Mouse (Mus musculus): ENCODE measurements at regions not wholly inside any gene's neighbourhood (a gene's known extent, or its start where the extent isn't known, plus 50 kb on each side); places are given as distances from the start of the nearest gene placed in this dataset.
"Not testable (repeated sequence)": the region's sequence is repeated elsewhere in the genome, so short reads cannot be mapped to it uniquely, and the experiment has no call there.

DNA sequence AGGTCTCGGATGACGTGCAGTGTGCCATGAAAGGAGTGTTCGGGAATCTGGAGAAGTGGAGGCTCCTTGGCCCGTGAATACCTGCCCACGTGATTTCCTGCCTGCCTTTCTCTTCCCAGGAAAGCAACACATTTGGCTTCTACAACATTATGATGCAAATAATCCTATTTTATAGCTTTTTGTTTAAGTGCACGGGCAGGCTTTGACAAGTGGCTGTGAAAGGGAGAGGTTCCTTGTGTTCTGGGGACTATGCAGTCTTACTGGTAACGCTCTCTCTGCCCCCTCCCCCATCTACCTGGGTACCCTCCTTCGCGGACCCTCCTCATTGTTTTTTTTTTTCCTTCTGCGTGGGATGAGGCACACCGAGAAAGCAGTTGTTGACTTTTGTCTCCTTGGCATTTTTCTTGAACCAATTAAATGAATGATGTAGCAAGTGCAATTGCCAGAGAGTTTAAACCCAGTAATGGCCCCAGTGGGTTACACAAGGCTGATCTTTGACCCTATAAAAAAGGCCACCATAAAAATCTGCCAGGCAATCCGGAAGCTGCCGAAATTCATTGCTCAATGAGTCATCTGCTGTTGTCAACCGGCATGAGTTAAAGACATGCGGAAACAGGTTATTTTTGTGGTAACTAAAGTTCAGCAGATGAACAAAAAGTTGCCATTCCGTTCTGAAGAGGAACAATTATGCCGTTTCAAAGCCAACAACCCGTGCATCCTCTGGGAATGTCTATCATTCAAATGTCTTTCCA, 90.7 kb downstream of the Dusp6 start:
- Histone ChIP-seq H3K9me3 (replicated peaks) (no peaks in the 10 kb centered on the region), H3K4me3 (peak overlapping the region; percentile 24), H3K27ac (peak overlapping the region; percentile 66), H3K4me1 (peaks cover 63% of the 10 kb centered on the region), H3K27me3 (ENCODE audit: low read depth, poor library complexity, severe bottlenecking) (no peaks in the 10 kb centered on the region), H3K36me3 (no peaks in the 10 kb centered on the region)
- peak; percentile 65 for DNase-seq (ENCODE audit: low spot score)
- WGBS = 14% methylated on average over 18 of the region's 18 CpGs

DNA sequence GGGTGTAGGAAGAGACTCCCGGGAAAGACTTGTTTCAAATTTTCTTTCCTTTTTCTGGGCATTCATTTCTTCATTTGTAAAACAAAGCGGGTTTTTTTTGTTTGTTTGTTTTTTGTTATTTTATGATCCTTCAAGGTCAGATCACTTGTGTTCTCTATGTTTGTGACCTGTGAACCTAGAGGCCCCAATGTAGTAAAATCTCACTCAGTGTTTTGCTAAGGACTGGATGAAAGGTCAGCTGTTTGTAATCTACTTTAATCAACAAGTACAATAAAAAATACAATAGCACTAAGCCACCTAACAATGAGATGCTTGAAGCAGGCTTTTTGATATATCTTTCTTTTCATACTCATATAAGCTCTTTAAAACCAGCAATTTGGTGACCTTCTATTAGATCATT, 91.3 kb downstream of the Dusp6 start:
- Histone ChIP-seq H3K9me3 (replicated peaks) (no peaks in the 10 kb centered on the region), H3K4me1 (peaks cover 65% of the 10 kb centered on the region), H3K36me3 (no peaks in the 10 kb centered on the region), H3K27ac (0 out of 2 replicates have a peak overlapping the region, but pooled peaks have one; percentile 66), H3K4me3 (0 out of 2 replicates have a peak overlapping the region, but pooled peaks have one; percentile 24), H3K27me3 (ENCODE audit: low read depth, poor library complexity, severe bottlenecking) (no peaks in the 10 kb centered on the region)
- DNase-seq (ENCODE audit: low spot score) = no peak
- WGBS = 55% methylated on average over 2 of the region's 2 CpGs

GRCm38 (mm10) chr10:99355303-99355702, 92.3 kb downstream of the Dusp6 start:
- WGBS = 92% methylated on average over 4 of the region's 4 CpGs
- no peaks in the 10 kb centered on the region for H3K27me3 ChIP-seq (ENCODE audit: low read depth, poor library complexity, severe bottlenecking)
- H3K4me3 ChIP-seq = no peak overlapping the region
- H3K9me3 ChIP-seq (replicated peaks) = no peaks in the 10 kb centered on the region
- H3K27ac ChIP-seq = no peak overlapping the region
- no peak for DNase-seq (ENCODE audit: low spot score)
- H3K4me1 ChIP-seq = peaks cover 74% of the 10 kb centered on the region
- H3K36me3 ChIP-seq = no peaks in the 10 kb centered on the region

DNA sequence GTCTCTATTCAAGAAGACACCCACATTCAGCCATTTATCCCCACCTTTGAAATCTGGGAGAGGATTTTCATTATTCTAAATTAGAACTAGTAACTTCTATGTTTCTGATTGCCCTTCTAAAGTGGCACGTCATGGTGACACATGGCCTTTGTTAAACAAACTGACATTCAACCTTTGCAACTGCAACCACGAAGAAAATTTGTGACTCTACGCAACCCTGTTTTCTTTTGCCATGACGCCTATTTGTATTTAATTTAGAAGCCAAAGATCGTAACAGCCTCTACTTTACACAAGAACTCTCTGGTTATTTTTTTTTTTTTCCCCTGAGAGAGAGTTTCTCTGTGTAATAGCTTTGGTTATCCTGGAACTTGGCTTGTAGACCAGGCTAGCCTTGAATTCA, 93.2 kb downstream of the Dusp6 start:
- no peak overlapping the region for H3K27ac ChIP-seq
- H3K27me3 ChIP-seq (ENCODE audit: low read depth, poor library complexity, severe bottlenecking) = no peaks in the 10 kb centered on the region
- no peak overlapping the region for H3K4me3 ChIP-seq
- H3K36me3 ChIP-seq = no peaks in the 10 kb centered on the region
- 77% methylated on average over 5 of the region's 5 CpGs for WGBS
- peaks cover 78% of the 10 kb centered on the region for H3K4me1 ChIP-seq
- DNase-seq (ENCODE audit: low spot score) = no peak
- no peaks in the 10 kb centered on the region for H3K9me3 ChIP-seq (replicated peaks)

DNA sequence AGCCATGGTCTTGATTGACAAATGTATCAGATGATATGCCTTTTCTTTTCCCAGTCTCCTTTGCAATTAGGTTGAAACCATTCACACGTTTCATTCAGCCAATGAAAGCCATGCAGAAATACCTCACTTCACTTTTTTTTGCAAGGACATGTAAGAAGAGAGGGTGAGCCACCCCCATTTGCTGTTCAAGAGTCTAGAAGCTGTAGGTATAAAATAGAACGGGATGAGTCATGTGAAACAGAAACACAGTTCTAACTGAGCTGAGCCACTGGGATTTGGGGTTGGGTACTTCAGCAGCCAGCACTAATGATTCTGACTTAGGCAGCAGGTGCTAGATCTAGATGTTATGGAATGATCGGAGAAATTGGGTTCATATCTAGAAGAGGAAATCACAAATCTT, 93.9 kb downstream of the Dusp6 start:
- no peak for DNase-seq (ENCODE audit: low spot score)
- H3K4me1 ChIP-seq = peaks cover 79% of the 10 kb centered on the region
- H3K9me3 ChIP-seq (replicated peaks) = no peaks in the 10 kb centered on the region
- 0 out of 2 replicates have a peak overlapping the region, but pooled peaks have one; percentile 4 for H3K27ac ChIP-seq
- 77% methylated on average over 3 of the region's 3 CpGs for WGBS
- H3K27me3 ChIP-seq (ENCODE audit: low read depth, poor library complexity, severe bottlenecking) = no peaks in the 10 kb centered on the region
- H3K4me3 ChIP-seq = no peak overlapping the region
- no peaks in the 10 kb centered on the region for H3K36me3 ChIP-seq

DNA sequence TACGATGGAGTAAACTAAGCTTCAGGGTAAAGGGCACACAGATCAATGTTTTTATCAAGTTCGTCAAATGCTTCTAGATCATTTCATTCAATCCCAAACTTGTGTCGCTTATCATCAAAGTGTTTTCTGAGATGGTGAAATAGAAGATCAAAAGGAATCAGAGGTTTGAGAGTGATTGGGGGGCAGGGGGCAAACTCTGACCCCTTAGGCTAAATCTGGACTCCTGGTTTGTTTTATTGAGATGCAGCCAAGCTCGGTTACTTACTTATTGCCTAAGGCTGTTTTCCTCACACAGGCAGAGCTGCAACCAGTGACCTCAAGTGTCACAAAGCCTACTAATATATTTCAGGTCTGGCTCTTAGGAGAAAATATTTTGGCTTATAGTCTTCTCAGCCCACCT, 94.3 kb downstream of the Dusp6 start:
- H3K27me3 ChIP-seq (ENCODE audit: low read depth, poor library complexity, severe bottlenecking) = no peaks in the 10 kb centered on the region
- no peak for DNase-seq (ENCODE audit: low spot score)
- no peaks in the 10 kb centered on the region for H3K9me3 ChIP-seq (replicated peaks)
- H3K27ac ChIP-seq = 0 out of 2 replicates have a peak overlapping the region, but pooled peaks have one; percentile 4
- peaks cover 77% of the 10 kb centered on the region for H3K4me1 ChIP-seq
- WGBS = 35% methylated on average over 4 of the region's 4 CpGs
- no peaks in the 10 kb centered on the region for H3K36me3 ChIP-seq
- no peak overlapping the region for H3K4me3 ChIP-seq

GRCm38 (mm10) chr10:99358256-99358655, 95.2 kb downstream of the Dusp6 start:
- H3K27me3 ChIP-seq (ENCODE audit: low read depth, poor library complexity, severe bottlenecking) = no peaks in the 10 kb centered on the region
- no peaks in the 10 kb centered on the region for H3K36me3 ChIP-seq
- no peak for DNase-seq (ENCODE audit: low spot score)
- peaks cover 73% of the 10 kb centered on the region for H3K4me1 ChIP-seq
- peak overlapping the region; percentile 80 for H3K27ac ChIP-seq
- H3K9me3 ChIP-seq (replicated peaks) = no peaks in the 10 kb centered on the region
- WGBS = 88% methylated on average over 1 of the region's 1 CpGs
- H3K4me3 ChIP-seq = no peak overlapping the region

GRCm38 (mm10) chr10:99359439-99359866, 96.4 kb downstream of the Dusp6 start:
- Histone ChIP-seq H3K27ac (peak overlapping the region; percentile 82), H3K4me3 (no peak overlapping the region), H3K36me3 (no peaks in the 10 kb centered on the region; the same call in 1 of the 2 replicates), H3K27me3 (ENCODE audit: low read depth, poor library complexity, severe bottlenecking) (no peaks in the 10 kb centered on the region), H3K9me3 (replicated peaks) (no peaks in the 10 kb centered on the region), H3K4me1 (peaks cover 61% of the 10 kb centered on the region)
- WGBS = 15% methylated on average over 2 of the region's 2 CpGs
- DNase-seq (ENCODE audit: low spot score) = peak; percentile 64

DNA sequence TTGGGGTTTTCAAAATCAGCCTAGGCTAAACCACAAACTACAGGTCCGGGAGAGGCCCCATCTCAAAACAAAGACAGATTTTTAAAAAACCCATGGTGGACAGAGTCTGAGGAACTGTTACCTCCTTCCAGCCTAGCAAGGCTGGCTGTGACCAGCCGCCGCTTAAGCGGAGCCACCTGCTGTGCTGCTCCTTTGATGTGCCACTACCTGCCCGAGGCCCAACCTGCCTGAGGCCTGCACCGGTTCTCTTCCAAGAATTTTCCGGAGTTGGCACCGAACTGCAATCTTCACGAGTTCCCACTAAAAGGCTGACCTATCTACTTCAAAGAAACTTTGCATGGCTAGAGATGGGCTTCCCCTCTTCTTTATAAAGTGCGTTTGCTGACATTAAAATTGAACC, 97.6 kb downstream of the Dusp6 start:
- H3K36me3 ChIP-seq; DNase-seq (ENCODE audit: low spot score); H3K27me3 ChIP-seq (ENCODE audit: low read depth, poor library complexity, severe bottlenecking); H3K4me3 ChIP-seq; H3K9me3 ChIP-seq (replicated peaks): not testable (repeated sequence)
- Histone ChIP-seq H3K27ac (peak overlapping the region; percentile 82), H3K4me1 (peaks cover 52% of the 10 kb centered on the region)
- WGBS = 31% methylated on average over 10 of the region's 10 CpGs

DNA sequence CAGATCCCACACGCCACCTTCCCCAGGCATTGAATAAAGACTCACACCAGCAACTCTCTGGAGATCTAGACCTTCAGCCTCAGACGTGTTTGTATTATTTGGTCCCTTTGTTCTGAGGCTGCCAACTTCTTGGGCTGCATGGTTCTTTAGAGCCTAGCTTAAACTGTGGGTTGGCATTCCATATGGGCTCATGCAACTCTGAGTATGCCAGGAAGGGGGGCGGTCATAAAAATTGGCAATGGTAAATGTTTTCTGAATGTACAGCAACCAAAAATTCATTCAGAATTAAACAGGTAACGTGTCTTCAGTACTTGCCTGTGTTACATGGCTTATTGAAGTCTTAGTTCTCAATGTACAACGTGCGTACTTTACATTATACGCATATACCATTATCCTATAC, 103.1 kb downstream of the Dusp6 start:
- Histone ChIP-seq H3K27me3 (ENCODE audit: low read depth, poor library complexity, severe bottlenecking) (no peaks in the 10 kb centered on the region), H3K4me1 (peaks cover 24% of the 10 kb centered on the region), H3K27ac (no peak overlapping the region), H3K36me3 (peaks cover 4% of the 10 kb centered on the region; the same call in 1 of the 2 replicates), H3K9me3 (replicated peaks) (no peaks in the 10 kb centered on the region), H3K4me3 (no peak overlapping the region)
- 93% methylated on average over 7 of the region's 7 CpGs for WGBS
- no peak for DNase-seq (ENCODE audit: low spot score)

- 40% methylated on average over 6 of the region's 6 CpGs for WGBS
- peaks cover 4% of the 10 kb centered on the region; the same call in 1 of the 2 replicates for H3K36me3 ChIP-seq
Observed at GRCm38 (mm10) chr10:99367757-99368156, 104.7 kb downstream of the Dusp6 start.

GRCm38 (mm10) chr10:99375101-99375500, 112.1 kb downstream of the Dusp6 start:
- DNase-seq (ENCODE audit: low spot score) = peak; percentile 55
- H3K27me3 ChIP-seq (ENCODE audit: low read depth, poor library complexity, severe bottlenecking) = no peaks in the 10 kb centered on the region
- H3K4me3 ChIP-seq = no peak overlapping the region
- WGBS = 27% methylated on average over 5 of the region's 5 CpGs
- H3K36me3 ChIP-seq = no peaks in the 10 kb centered on the region
- no peaks in the 10 kb centered on the region for H3K9me3 ChIP-seq (replicated peaks)
- peaks cover 50% of the 10 kb centered on the region for H3K4me1 ChIP-seq
- H3K27ac ChIP-seq = peak overlapping the region; percentile 64

More at GRCm38 (mm10) chr10:99367757-99368156, 104.7 kb downstream of the Dusp6 start:
- H3K4me1 ChIP-seq = peaks cover 23% of the 10 kb centered on the region
- no peaks in the 10 kb centered on the region for H3K9me3 ChIP-seq (replicated peaks)
- H3K27ac ChIP-seq = no peak overlapping the region
- no peaks in the 10 kb centered on the region for H3K27me3 ChIP-seq (ENCODE audit: low read depth, poor library complexity, severe bottlenecking)
- no peak overlapping the region for H3K4me3 ChIP-seq
- no peak for DNase-seq (ENCODE audit: low spot score)

DNA sequence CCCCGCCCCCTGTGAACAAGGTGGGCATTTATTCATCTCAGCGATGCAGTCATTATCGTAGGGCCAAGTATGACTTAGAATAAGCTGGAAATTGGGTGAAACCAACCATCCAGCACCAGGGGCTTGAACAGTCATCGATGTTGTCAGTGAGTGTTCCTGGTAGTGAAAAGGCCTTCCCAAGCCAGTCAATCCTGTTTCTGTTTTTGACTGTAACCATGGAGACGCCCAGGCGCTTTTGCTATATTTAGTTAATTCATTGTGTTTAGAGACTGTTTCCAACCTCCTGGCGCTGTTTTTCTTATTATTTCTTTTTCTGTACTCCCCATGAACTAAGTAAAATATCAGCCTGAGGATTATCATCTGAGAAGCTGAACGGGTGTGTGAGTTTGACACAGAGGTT, 113.4 kb downstream of the Dusp6 start:
- no peak for DNase-seq (ENCODE audit: low spot score)
- H3K27ac ChIP-seq = no peak overlapping the region
- 89% methylated on average over 8 of the region's 8 CpGs for WGBS
- no peaks in the 10 kb centered on the region for H3K36me3 ChIP-seq
- no peaks in the 10 kb centered on the region for H3K9me3 ChIP-seq (replicated peaks)
- H3K4me1 ChIP-seq = peaks cover 49% of the 10 kb centered on the region
- no peaks in the 10 kb centered on the region for H3K27me3 ChIP-seq (ENCODE audit: low read depth, poor library complexity, severe bottlenecking)
- no peak overlapping the region for H3K4me3 ChIP-seq
